Mouse (Mus musculus): ENCODE data around the gene Tmc1. TPM values are rescaled to one million over a fixed set of nuclear protein-coding genes. Genes with fewer than 3 reads are reported as not detected.
A peak's percentile ranks its signal among the peaks of the same experiment; 100 is the strongest.

Gene Tmc1
- polyA plus RNA-seq, 1 experiment from 2014 or later, result 0.05 TPM

DNA sequence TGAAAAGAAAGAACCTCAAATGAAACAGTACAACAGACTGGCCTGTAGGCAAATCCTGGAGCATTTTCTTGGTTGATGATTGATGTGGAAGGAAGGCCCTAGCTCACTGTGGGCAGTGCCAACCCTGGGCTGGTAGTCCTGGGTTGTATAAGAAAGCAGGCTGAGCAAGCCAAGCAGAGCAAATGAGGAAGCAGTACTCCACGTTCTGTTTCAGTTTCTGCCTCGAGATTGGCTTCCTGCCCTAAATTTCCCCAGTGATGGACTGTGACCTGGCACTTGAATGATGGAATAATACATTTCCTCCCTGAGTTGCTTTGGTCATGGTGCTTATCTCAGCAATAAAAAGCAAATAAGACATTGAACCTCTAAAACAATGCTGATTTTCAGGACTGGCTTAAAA, 72.8 kb downstream of the Tmc1 start:
- no peak overlapping the region for H3K4me3 ChIP-seq
- H3K4me1 ChIP-seq, result no peaks in the 10 kb centered on the region
- no peaks in the 10 kb centered on the region for H3K27me3 ChIP-seq
- no peaks in the 10 kb centered on the region for H3K36me3 ChIP-seq
- no peaks in the 10 kb centered on the region for H3K9me3 ChIP-seq
- H3K9ac ChIP-seq, result no peak overlapping the region
- no peak overlapping the region for H3K4me2 ChIP-seq (replicated peaks)
- 48% methylated on average over 2 of the region's 2 CpGs for WGBS
- ATAC-seq (ENCODE audit: low FRiP score, low read depth), result no peak
- H3K27ac ChIP-seq, result no peak overlapping the region

- no peaks in the 10 kb centered on the region for H3K27me3 ChIP-seq
- H3K4me2 ChIP-seq (replicated peaks), result no peak overlapping the region
- no peaks in the 10 kb centered on the region for H3K4me1 ChIP-seq
- WGBS, result 73% methylated on average over 4 of the region's 4 CpGs
- H3K4me3 ChIP-seq, result no peak overlapping the region
- no peak for ATAC-seq (ENCODE audit: low FRiP score, low read depth)
- H3K9me3 ChIP-seq, result no peaks in the 10 kb centered on the region
- no peaks in the 10 kb centered on the region for H3K36me3 ChIP-seq
- H3K9ac ChIP-seq, result no peak overlapping the region
- no peak overlapping the region for H3K27ac ChIP-seq
Measured at GRCm38 (mm10) chr19:20875881-20876280, 78.1 kb downstream of the Tmc1 start.

- 81% methylated on average over 4 of the region's 4 CpGs for WGBS
- Histone ChIP-seq H3K9ac (no peak overlapping the region), H3K27me3 (no peaks in the 10 kb centered on the region)
Measured at GRCm38 (mm10) chr19:20861779-20862178, 92.2 kb downstream of the Tmc1 start.

GRCm38 (mm10) chr19:20860270-20860669, 93.7 kb downstream of the Tmc1 start:
- no peak for ATAC-seq (ENCODE audit: low FRiP score, low read depth)
- Histone ChIP-seq H3K4me2 (replicated peaks) (no peak overlapping the region), H3K4me1 (no peaks in the 10 kb centered on the region), H3K27me3 (no peaks in the 10 kb centered on the region), H3K36me3 (no peaks in the 10 kb centered on the region), H3K4me3 (no peak overlapping the region), H3K27ac (no peak overlapping the region), H3K9ac (no peak overlapping the region), H3K9me3 (no peaks in the 10 kb centered on the region)
- WGBS, result 86% methylated on average over 1 of the region's 1 CpGs

More at GRCm38 (mm10) chr19:20861779-20862178, 92.2 kb downstream of the Tmc1 start:
- H3K27ac ChIP-seq, result no peak overlapping the region
- H3K4me2 ChIP-seq (replicated peaks), result no peak overlapping the region
- no peak overlapping the region for H3K4me3 ChIP-seq
- no peaks in the 10 kb centered on the region for H3K9me3 ChIP-seq
- H3K4me1 ChIP-seq, result no peaks in the 10 kb centered on the region
- no peak for ATAC-seq (ENCODE audit: low FRiP score, low read depth)
- no peaks in the 10 kb centered on the region for H3K36me3 ChIP-seq

DNA sequence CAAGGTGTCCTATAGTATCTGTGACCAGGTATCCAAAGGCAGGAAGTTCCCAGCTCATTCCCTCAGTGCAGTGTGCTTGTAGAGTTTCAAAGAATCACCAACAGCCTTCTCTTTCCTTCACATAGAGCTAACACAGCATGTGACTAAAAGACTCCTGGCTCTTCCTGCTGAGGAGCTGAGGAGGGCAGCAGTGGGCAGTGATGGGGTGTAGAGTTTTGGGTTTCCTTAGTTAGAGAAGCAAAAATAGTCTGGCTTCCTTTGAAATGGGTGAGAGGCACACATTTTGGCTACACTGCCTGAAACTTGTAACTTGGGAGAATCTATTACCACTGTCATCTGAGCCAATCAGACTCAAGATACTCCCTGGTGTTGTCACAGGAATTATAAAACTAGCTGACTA, 96.2 kb downstream of the Tmc1 start:
- H3K36me3 ChIP-seq, result no peaks in the 10 kb centered on the region
- no peak overlapping the region for H3K9ac ChIP-seq
- H3K9me3 ChIP-seq, result no peaks in the 10 kb centered on the region
- no peaks in the 10 kb centered on the region for H3K27me3 ChIP-seq
- H3K27ac ChIP-seq, result no peak overlapping the region
- no peaks in the 10 kb centered on the region for H3K4me1 ChIP-seq
- ATAC-seq (ENCODE audit: low FRiP score, low read depth), result no peak
- H3K4me3 ChIP-seq, result no peak overlapping the region
- H3K4me2 ChIP-seq (replicated peaks), result no peak overlapping the region

GRCm38 (mm10) chr19:20848906-20849305, 105.1 kb downstream of the Tmc1 start:
- no peaks in the 10 kb centered on the region for H3K9me3 ChIP-seq
- no peak overlapping the region for H3K4me3 ChIP-seq
- H3K9ac ChIP-seq, result no peak overlapping the region
- H3K27ac ChIP-seq, result no peak overlapping the region
- H3K27me3 ChIP-seq, result no peaks in the 10 kb centered on the region
- no peaks in the 10 kb centered on the region for H3K4me1 ChIP-seq
- no peaks in the 10 kb centered on the region for H3K36me3 ChIP-seq
- no peak for ATAC-seq (ENCODE audit: low FRiP score, low read depth)
- H3K4me2 ChIP-seq (replicated peaks), result no peak overlapping the region
- 61% methylated on average over 5 of the region's 5 CpGs for WGBS

- Histone ChIP-seq H3K27ac (no peak overlapping the region), H3K4me2 (replicated peaks) (no peak overlapping the region), H3K9ac (no peak overlapping the region), H3K4me3 (no peak overlapping the region), H3K4me1 (no peaks in the 10 kb centered on the region), H3K27me3 (no peaks in the 10 kb centered on the region), H3K9me3 (no peaks in the 10 kb centered on the region), H3K36me3 (no peaks in the 10 kb centered on the region)
- no peak for ATAC-seq (ENCODE audit: low FRiP score, low read depth)
- 83% methylated on average over 3 of the region's 3 CpGs for WGBS
Measured at GRCm38 (mm10) chr19:20847476-20848073, 106.4 kb downstream of the Tmc1 start.

DNA sequence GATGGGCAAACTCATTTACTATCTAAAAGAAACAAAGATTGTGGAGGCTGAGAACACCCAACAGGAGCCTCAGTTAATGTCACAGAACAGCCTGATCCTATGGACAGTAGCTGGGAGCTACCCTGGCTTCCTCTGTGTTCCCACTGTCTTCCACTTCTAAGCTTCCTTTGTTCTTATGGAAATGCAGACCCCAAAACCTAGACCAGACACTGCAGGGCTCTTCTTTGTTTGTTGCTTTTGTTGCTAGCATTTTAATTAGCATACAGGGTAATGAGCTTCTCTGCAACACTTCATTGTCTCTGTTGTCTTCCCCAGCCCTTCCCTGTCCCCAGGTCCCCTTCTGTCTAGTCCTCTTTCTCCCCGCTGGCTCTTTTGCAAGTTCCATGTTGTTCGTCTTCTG, 116.6 kb downstream of the Tmc1 start:
- Histone ChIP-seq H3K4me3 (no peak overlapping the region), H3K9ac (no peak overlapping the region), H3K4me2 (replicated peaks) (no peak overlapping the region), H3K9me3 (no peaks in the 10 kb centered on the region), H3K27ac (no peak overlapping the region), H3K4me1 (peaks cover 4% of the 10 kb centered on the region), H3K36me3 (no peaks in the 10 kb centered on the region), H3K27me3 (no peaks in the 10 kb centered on the region)
- no peak for ATAC-seq (ENCODE audit: low FRiP score, low read depth)
- WGBS, result 76% methylated on average over 2 of the region's 2 CpGs

- peaks cover 4% of the 10 kb centered on the region for H3K4me1 ChIP-seq
- H3K4me3 ChIP-seq, result no peak overlapping the region
- no peaks in the 10 kb centered on the region for H3K36me3 ChIP-seq
- ATAC-seq (ENCODE audit: low FRiP score, low read depth), result peak; percentile 76
- H3K9ac ChIP-seq, result no peak overlapping the region
- H3K9me3 ChIP-seq, result no peaks in the 10 kb centered on the region
- no peak overlapping the region for H3K27ac ChIP-seq
- 53% methylated on average over 9 of the region's 9 CpGs for WGBS
- no peaks in the 10 kb centered on the region for H3K27me3 ChIP-seq
- H3K4me2 ChIP-seq (replicated peaks), result no peak overlapping the region
Measured at GRCm38 (mm10) chr19:20836055-20836845, 117.8 kb downstream of the Tmc1 start.

DNA sequence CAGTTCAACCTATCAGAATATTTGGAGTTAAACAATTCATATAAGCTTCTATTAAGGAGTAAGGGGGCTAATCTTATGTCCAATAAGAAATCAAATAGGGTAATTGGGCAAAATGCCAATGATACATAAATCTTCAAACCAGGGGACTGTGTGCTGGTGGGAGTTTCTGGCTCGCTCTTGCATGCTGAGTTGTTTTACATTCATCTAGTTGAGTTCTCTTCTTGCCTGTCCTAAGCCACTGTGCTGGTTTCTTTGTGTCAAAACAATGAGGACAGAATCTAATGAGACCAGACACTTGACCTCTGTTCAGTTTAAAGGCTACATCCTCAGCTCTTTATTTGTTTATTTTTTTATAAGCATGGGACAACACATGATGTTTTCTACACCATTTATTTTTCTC, 119.1 kb downstream of the Tmc1 start:
- no peak overlapping the region for H3K27ac ChIP-seq
- H3K9ac ChIP-seq, result no peak overlapping the region
- 68% methylated on average over 1 of the region's 1 CpGs for WGBS
- H3K9me3 ChIP-seq, result no peaks in the 10 kb centered on the region
- no peaks in the 10 kb centered on the region for H3K36me3 ChIP-seq
- H3K4me3 ChIP-seq, result no peak overlapping the region
- H3K4me1 ChIP-seq, result peaks cover 4% of the 10 kb centered on the region
- no peak for ATAC-seq (ENCODE audit: low FRiP score, low read depth)
- H3K4me2 ChIP-seq (replicated peaks), result no peak overlapping the region
- H3K27me3 ChIP-seq, result no peaks in the 10 kb centered on the region

- no peak overlapping the region for H3K4me3 ChIP-seq
Measured at GRCm38 (mm10) chr19:20799460-20799859, 154.5 kb downstream of the Tmc1 start.

DNA sequence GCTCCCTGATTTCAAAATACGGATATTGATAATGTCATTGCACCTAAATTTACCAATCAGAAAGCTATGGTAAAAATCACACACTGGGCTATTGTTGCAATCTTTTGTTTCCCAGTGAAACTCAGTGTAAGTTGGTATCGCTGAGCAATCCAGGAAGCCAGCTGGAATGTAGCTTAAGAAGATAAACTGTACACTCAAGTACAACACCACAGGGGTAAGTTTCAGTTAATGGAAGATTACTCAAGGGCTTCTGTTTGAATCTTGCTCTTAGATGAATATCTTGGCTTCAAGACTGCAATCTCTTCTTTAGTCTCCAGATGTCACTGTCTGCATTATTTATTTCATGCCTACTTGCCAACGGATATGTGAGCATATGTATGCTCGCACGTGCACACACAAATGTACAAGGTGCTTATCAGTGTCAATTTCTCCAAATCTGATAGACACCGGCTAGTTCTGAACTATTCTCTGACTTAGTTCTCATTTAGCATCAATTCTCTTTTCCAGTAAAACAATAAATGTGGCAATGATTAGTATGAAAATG, 156.4 kb downstream of the Tmc1 start:
- WGBS, result 57% methylated on average over 6 of the region's 6 CpGs
- H3K9ac ChIP-seq, result no peak overlapping the region
- H3K36me3 ChIP-seq, result no peaks in the 10 kb centered on the region
- no peak overlapping the region for H3K4me3 ChIP-seq
- 0 out of 2 replicates have a peak, but pooled peaks cover 2% of the 10 kb centered on the region for H3K4me1 ChIP-seq
- no peak overlapping the region for H3K4me2 ChIP-seq (replicated peaks)
- H3K27ac ChIP-seq, result no peak overlapping the region
- no peaks in the 10 kb centered on the region for H3K27me3 ChIP-seq
- no peaks in the 10 kb centered on the region for H3K9me3 ChIP-seq
- ATAC-seq (ENCODE audit: low FRiP score, low read depth), result no peak

More at GRCm38 (mm10) chr19:20799460-20799859, 154.5 kb downstream of the Tmc1 start:
- no peak for ATAC-seq (ENCODE audit: low FRiP score, low read depth)
- Histone ChIP-seq H3K4me1 (no peaks in the 10 kb centered on the region), H3K36me3 (no peaks in the 10 kb centered on the region), H3K4me2 (replicated peaks) (no peak overlapping the region), H3K9me3 (no peaks in the 10 kb centered on the region), H3K9ac (no peak overlapping the region), H3K27ac (no peak overlapping the region), H3K27me3 (no peaks in the 10 kb centered on the region)

Data from limb, embryonic 13.5 days (tissue).